Mouse (Mus musculus): ENCODE data around the gene Setdb1.

GRCm38 (mm10) chr3:95312623-95313022, 44.4 kb downstream of the Setdb1 start:
- no peak for TF ChIP-seq POLR2A (IDR thresholded peaks at IDR 0.05; ENCODE audit: borderline replicate concordance, extremely low read depth, insufficient read depth, insufficient read length, poor library complexity, severe bottlenecking)
- TF ChIP-seq CTCF (IDR thresholded peaks at IDR 0.05; ENCODE audit: borderline replicate concordance, extremely low read depth, insufficient read depth, insufficient read length): no peak

Measured in brain, embryonic 14.5 days (tissue).